Mouse (Mus musculus): ENCODE results near the gene Pax2.

DNA sequence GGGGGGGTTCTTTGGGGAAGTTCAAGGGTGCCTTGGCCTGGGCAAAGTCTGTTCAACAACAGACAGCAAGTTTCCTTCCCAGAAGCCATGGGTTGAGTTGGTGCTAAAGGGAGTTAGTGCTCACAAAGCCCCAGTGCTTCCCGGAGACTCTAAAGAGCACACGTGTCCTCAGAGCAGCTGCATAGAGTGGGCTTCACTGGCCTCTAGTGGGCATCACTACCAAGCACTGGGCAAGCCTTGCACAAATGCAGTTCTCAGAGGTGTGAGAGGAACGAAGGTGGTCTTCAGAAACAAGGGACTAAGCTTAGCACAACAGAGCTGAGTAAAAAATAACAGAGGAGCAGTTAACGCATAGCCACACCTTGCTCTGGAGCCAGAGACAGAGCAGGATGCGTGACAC, 66.5 kb downstream of the Pax2 start:
- no peak for TF ChIP-seq HCFC1 (IDR thresholded peaks at IDR 0.05; ENCODE audit: low read depth, low read length)
- no peak for TF ChIP-seq CTCF (IDR thresholded peaks at IDR 0.05 in 2 of 3, conservative IDR thresholded peaks at IDR 0.05 in 1 of 3; ENCODE audit: control insufficient read depth in 1 of 3, insufficient read depth in 1 of 3, low read depth in 2 of 3, low read length in 3 of 3, poor library complexity in 1 of 3, severe bottlenecking in 1 of 3)
- TF ChIP-seq ZC3H11A (IDR thresholded peaks at IDR 0.05; ENCODE audit: low read depth, low read length), result no peak
- TF ChIP-seq ELF1 (IDR thresholded peaks at IDR 0.05; ENCODE audit: low read depth, low read length), result no peak
- no peak for TF ChIP-seq UBTF (IDR thresholded peaks at IDR 0.05; ENCODE audit: borderline replicate concordance, insufficient read depth, low read depth, low read length)
- no peak for TF ChIP-seq POLR2A (IDR thresholded peaks at IDR 0.05; ENCODE audit: control insufficient read depth in 1 of 2, insufficient read depth in 1 of 2, low read depth in 1 of 2, low read length in 2 of 2, poor library complexity in 1 of 2)
- TF ChIP-seq EP300 (IDR thresholded peaks at IDR 0.05; ENCODE audit: low read depth in 1 of 2, low read length in 2 of 2), result no peak
- TF ChIP-seq POLR2AphosphoS2 (IDR thresholded peaks at IDR 0.05; ENCODE audit: low read length), result no peak
- no peak for TF ChIP-seq MAFK (IDR thresholded peaks at IDR 0.05; ENCODE audit: borderline replicate concordance, low read depth, low read length)
- no peak for TF ChIP-seq TBP (IDR thresholded peaks at IDR 0.05; ENCODE audit: low read depth, low read length)
- no peak for TF ChIP-seq SIN3A (IDR thresholded peaks at IDR 0.05; ENCODE audit: low read length)
- no peak for TF ChIP-seq ETS1 (IDR thresholded peaks at IDR 0.05; ENCODE audit: low read depth, low read length)
- TF ChIP-seq MXI1 (IDR thresholded peaks at IDR 0.05; ENCODE audit: low read depth, low read length), result no peak
- no peak for TF ChIP-seq MAX (IDR thresholded peaks at IDR 0.05; ENCODE audit: low read length)
